Mouse (Mus musculus) testis, adult 2 months (tissue): ENCODE measurements around the gene Asf1b. TPM values are rescaled to one million over a fixed set of nuclear protein-coding genes. Genes with fewer than 3 reads are reported as not detected.
A peak's percentile ranks its signal among the peaks of the same experiment; 100 is the strongest.

Experiments used
- H3K27ac ChIP-seq: fragments of 200-500 bp; 2 replicates; pipeline ENCODE4 v1.5.1; 2012; ENCODE audit warnings: low read depth, low read length; ENCODE audit not compliant: control insufficient read depth, insufficient read depth
- H3K27me3 ChIP-seq: fragments of 200-500 bp; 2 replicates; pipeline ENCODE4 v1.6.1; 2012; ENCODE audit warnings: mild to moderate bottlenecking, low read length, moderate library complexity; ENCODE audit not compliant: control insufficient read depth, insufficient read depth
- H3K36me3 ChIP-seq: fragments of 200-500 bp; 2 replicates; pipeline ENCODE4 v1.6.1; 2012; ENCODE audit warnings: mild to moderate bottlenecking, low read length; ENCODE audit not compliant: control insufficient read depth, insufficient read depth
- H3K4me1 ChIP-seq: fragments of 200-500 bp; 2 replicates; pipeline ENCODE4 v1.6.1; 2012; ENCODE audit warnings: low read length; ENCODE audit not compliant: control insufficient read depth, insufficient read depth
- H3K4me3 ChIP-seq: fragments of 200-500 bp; 2 replicates; pipeline ENCODE4 v1.5.1; 2012; ENCODE audit warnings: low read depth, mild to moderate bottlenecking, low read length, moderate library complexity, mixed read lengths; ENCODE audit not compliant: control insufficient read depth
- CTCF ChIP-seq: fragments of 200-500 bp; IDR thresholded peaks from 2 replicates; pipeline ENCODE4 v1.5.1; 2012; ENCODE audit warnings: low read depth, mild to moderate bottlenecking, inconsistent platforms, low read length, moderate library complexity; ENCODE audit not compliant: control insufficient read depth, insufficient read depth, insufficient replicate concordance
- POLR2A ChIP-seq: fragments of 200-500 bp; IDR thresholded peaks from 2 replicates; pipeline ENCODE4 v1.6.1; 2012; ENCODE audit warnings: low read depth, mild to moderate bottlenecking, inconsistent platforms, low read length, moderate library complexity; ENCODE audit not compliant: control insufficient read depth
- polyA plus RNA-seq: library from polyadenylated mRNA; depleted of rRNA; stranded (reverse); fragments of >200 nt; gene quantifications from 2 replicates; pipeline ENCODE4 v1.2.3, GENCODE M21; 2012

Gene Asf1b
- polyA plus RNA-seq, 1 experiment, result 65.0 TPM

DNA sequence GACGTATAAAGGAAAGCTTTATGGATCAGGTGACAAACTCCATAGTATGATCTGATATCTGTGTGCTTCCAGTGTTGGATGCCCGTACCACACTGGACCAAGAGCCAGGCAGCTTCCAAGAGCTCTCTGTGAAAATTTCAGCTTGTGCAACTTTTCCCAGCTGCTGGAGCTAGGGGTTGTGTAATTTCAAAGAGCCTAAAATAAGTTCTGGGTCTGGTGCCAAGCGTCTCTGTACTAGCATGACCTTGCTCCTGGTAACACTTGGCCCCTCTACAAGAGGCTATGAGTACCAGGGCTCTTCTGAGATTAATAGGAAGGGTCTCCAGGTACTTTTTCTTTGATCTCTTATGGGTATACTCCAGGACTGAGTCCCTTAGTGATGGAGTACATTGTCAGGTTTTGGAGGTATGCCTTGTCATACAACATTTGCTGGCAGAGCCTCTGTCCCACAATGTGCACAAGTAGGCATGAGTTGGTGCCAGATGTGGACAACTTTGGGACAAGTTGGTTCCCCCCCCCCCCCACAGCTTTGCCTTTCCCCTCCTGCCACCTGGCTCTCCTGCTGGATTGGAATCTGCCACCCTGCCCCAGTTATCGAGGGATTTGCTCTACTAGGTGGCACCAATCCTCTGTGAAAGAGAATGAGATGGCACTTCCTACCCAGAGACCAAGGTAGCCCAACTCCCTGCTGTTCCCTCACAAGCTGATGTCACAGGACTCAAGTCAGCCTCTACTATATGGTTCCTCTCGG lies 8.9 kb downstream of the Asf1b start:
- no peaks in the 10 kb centered on the region for H3K4me1 ChIP-seq
- TF ChIP-seq CTCF (no peak), POLR2A (no peak)
- H3K27ac ChIP-seq, result no peak overlapping the region
- no peaks in the 10 kb centered on the region for H3K27me3 ChIP-seq
- no peaks in the 10 kb centered on the region; the same call in none of the 2 replicates for H3K36me3 ChIP-seq
- H3K4me3 ChIP-seq, result no peak overlapping the region

- Histone ChIP-seq H3K27ac (no peak overlapping the region), H3K4me1 (peaks cover 5% of the 10 kb centered on the region), H3K4me3 (no peak overlapping the region), H3K36me3 (no peaks in the 10 kb centered on the region; the same call in 1 of the 2 replicates), H3K27me3 (no peaks in the 10 kb centered on the region)
- TF ChIP-seq POLR2A (no peak), CTCF (no peak)
Measured at GRCm38 (mm10) chr8:83967701-83968100, 12.4 kb downstream of the Asf1b start.

GRCm38 (mm10) chr8:83971121-83971520 lies 15.8 kb downstream of the Asf1b start:
- Histone ChIP-seq H3K4me3 (no peak overlapping the region), H3K27ac (peak overlapping the region; percentile 58), H3K36me3 (no peaks in the 10 kb centered on the region; the same call in 1 of the 2 replicates), H3K27me3 (no peaks in the 10 kb centered on the region), H3K4me1 (peaks cover 12% of the 10 kb centered on the region)
- TF ChIP-seq POLR2A (no peak), CTCF (no peak)

DNA sequence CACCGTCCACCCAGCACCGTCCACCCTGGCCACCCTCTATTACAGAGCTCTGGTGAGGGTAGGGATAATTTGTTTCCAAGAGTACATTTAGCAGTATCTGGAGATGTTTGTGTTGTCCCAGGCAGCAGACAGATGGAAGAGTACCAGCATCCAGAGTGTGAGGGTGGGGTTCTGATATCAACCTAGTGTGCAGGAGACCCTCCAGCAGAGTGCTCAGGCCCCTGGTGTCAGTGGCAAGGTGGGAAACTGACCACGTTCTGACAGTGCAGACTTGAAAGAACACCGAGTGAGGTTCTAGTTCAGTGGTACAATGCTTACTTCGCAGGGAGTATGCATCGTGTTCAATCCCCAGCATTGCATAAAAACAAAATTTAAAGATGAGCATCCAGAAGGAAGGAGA lies 16.4 kb downstream of the Asf1b start:
- H3K27me3 ChIP-seq, result no peaks in the 10 kb centered on the region

DNA sequence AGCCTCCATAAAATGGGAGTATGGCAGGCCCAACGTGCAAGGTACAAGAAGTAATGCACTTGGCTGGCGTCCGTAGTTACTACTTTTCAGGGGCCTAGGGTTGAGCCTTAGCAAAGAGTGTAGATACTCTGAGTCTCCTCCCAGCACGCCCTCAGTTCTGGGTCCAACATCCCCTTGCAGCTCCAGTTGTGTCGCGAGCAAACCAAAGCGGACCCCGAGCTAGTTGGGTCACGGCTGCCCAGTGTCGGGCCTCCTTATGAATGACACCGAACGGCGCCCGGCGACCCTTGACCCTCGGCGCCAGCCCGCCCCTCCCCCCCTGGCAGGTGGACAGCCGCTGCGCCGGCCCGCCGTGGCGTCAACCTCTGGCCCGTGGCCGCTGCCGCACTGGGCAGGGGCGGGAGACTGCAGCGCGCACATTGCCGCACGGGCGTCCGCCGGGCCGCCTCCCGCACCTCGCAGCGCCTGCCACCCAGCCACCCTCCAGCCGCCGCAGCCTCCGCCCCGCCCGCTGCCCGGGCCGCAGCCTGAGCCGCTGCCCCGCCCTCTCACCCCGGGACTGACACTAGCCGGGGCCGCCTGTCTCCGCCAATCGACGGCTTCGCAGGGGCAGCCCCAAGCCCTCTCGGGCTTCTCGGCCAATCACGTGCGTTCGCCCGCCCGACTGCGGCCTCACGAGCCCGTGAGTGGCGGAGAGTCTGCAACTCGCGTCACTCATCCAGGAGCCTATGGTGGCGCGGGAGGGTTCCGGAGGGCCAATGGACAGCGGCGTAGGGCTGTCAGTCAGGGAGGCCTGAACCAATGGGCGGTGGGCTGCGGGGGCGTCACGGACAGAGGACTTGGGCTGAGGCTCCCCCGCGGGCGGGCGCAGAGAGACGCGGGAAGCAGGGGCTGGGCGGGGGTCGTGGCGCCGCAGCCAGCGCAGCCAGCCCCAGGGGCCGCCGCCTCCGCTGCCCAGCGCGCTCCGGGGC lies 17.1 kb downstream of the Asf1b start, which contains the start of gene Prkaca:
TSS of gene Prkaca (plus strand) at position 844 of the 971 bp plus-strand sequence.
- no peaks in the 10 kb centered on the region for H3K27me3 ChIP-seq
- H3K27ac ChIP-seq, result peak within 1 kb of the TSS; percentile 58
- H3K36me3 ChIP-seq, result no peaks in the 10 kb centered on the region; the same call in 1 of the 2 replicates
- H3K4me1 ChIP-seq, result peaks cover 20% of the 10 kb centered on the region
- peak within 1 kb of the TSS; percentile 89 for H3K4me3 ChIP-seq
- TF ChIP-seq CTCF, result no peak
- peak; percentile 34 for TF ChIP-seq POLR2A

More for the DNA sequence above, 16.4 kb downstream of the Asf1b start:
- Histone ChIP-seq H3K4me3 (peak overlapping the region; percentile 89; the same call in 1 of the 2 replicates), H3K27ac (peak overlapping the region; percentile 58), H3K36me3 (no peaks in the 10 kb centered on the region; the same call in 1 of the 2 replicates), H3K4me1 (peaks cover 12% of the 10 kb centered on the region)
- TF ChIP-seq POLR2A (no peak), CTCF (no peak)

DNA sequence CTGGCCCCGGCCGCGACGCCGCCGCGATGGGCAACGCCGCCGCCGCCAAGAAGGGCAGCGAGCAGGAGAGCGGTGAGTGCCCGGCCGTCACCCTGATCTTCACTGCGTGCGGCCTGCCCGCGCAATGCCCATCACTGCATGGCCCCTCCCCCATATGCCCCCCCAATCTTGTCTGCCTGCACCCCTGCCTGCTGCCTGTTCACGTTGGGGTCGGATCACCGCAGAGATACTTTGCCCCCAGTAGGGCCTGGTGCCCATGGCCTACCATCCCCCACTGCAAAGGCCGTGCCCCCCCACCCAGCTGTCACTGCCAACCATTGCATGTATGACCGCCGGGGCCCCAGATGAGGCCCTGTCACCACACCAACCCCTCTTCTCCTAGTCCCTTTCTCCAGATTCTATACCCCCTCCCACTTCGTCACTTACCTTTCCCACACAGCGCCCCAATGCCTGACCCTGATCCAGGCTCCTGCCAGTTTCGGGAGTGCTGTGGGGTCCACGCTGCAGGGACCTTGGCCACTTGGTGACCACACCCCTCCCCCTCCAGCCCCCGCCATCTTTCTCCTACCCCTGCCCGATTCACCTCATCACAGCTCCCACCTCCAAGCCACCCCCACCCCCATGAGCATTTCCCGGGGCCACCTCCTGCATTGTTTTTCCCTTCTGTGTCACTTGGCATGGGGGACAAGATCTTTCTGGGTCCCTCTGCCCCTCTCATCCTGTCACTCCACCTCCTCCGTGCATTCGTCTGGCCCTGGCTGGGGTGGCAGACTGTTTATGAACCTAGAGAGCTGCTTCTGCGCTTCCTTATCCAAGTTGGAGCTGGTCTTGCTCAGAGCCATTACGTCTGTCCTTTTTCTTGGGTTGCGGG lies 18.1 kb downstream of the Asf1b start:
- H3K27ac ChIP-seq, result peak overlapping the region; percentile 39; the same call in 1 of the 2 replicates
- no peaks in the 10 kb centered on the region for H3K27me3 ChIP-seq
- TF ChIP-seq POLR2A (no peak), CTCF (no peak)
- H3K4me3 ChIP-seq, result peak overlapping the region; percentile 89
- H3K36me3 ChIP-seq, result no peaks in the 10 kb centered on the region
- H3K4me1 ChIP-seq, result peaks cover 24% of the 10 kb centered on the region
